Mouse (Mus musculus): ENCODE data around the gene Rp2. TPM values are rescaled to one million over a fixed set of nuclear protein-coding genes. Genes with fewer than 3 reads are reported as not detected.

The Rp2 gene
- total and polyA plus RNA-seq, 3 experiments: 5.0 to 23.1 (median 22.0) TPM

DNA sequence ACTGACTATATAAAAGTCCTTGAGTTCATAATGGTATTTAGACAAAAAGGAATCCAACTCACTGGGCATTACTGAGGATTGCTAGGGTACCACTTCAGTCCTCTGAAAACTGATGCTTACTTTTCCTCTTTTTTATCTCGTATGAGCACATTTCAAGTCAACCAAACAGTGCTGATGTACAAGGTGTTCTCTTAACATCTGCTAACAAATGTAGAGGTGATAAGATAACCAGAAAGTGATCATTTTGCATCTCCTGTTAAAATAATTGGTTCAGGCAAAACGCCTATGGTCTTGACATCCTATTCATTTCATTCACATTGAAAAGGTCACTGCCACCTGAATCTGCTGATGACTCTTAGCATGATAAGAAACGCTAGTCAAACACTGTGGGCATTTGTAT is 28.7 kb downstream of the Rp2 start:
- H3K36me3 ChIP-seq (replicated peaks): peaks cover 2% of the 10 kb centered on the region
- no peak for ATAC-seq (ENCODE audit: extremely low read depth, insufficient number of reproducible peaks, low FRiP score, poor library complexity, severe bottlenecking)
- H3K4me3 ChIP-seq (ENCODE audit: low read depth, low read length): no peak overlapping the region
- TF ChIP-seq GATA2 (IDR thresholded peaks at IDR 0.05; ENCODE audit: borderline replicate concordance, low read depth, low read length): no peak
- no peak for TF ChIP-seq TAL1 (conservative IDR thresholded peaks at IDR 0.05; ENCODE audit: low read depth, low read length)
- TF ChIP-seq GATA1 (IDR thresholded peaks at IDR 0.05; ENCODE audit: borderline replicate concordance, low read length): no peak
- no peak for TF ChIP-seq POLR2AphosphoS5 (IDR thresholded peaks at IDR 0.05; ENCODE audit: insufficient replicate concordance, low read depth, low read length)
- TF ChIP-seq CTCF (IDR thresholded peaks at IDR 0.05; ENCODE audit: low read depth, low read length): no peak
- no peak for DNase-seq (ENCODE audit: low spot score)
- H3K27me3 ChIP-seq (ENCODE audit: insufficient read depth, low read length): no peaks in the 10 kb centered on the region
- no peaks in the 10 kb centered on the region for H3K9me3 ChIP-seq (replicated peaks)
- H3K4me1 ChIP-seq (ENCODE audit: insufficient read depth, low read depth, low read length): peaks cover 4% of the 10 kb centered on the region; the same call in 1 of the 2 replicates

DNA sequence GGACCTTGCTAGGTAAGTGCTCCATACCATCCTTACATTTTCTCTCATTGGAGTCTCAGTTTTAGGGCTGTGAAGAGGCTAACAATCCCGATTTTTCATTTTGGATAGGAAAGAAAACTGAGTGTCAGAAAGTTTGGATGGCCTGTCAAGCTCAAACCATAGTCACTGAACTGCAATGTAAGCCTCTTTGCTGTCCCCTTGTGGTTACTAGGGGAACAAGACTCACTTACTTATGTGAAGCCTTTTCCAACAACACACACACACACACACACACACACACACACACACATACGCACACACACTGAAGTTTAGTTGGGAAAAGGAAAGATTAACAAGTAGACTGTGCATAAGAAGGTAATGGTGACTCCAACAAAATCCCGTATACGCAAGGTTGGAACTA is 39.8 kb downstream of the Rp2 start:
- no peak for ATAC-seq (ENCODE audit: extremely low read depth, insufficient number of reproducible peaks, low FRiP score, poor library complexity, severe bottlenecking)
- no peaks in the 10 kb centered on the region for H3K4me1 ChIP-seq (ENCODE audit: insufficient read depth, low read depth, low read length)
- no peaks in the 10 kb centered on the region for H3K36me3 ChIP-seq (replicated peaks)
- no peaks in the 10 kb centered on the region for H3K27me3 ChIP-seq (ENCODE audit: insufficient read depth, low read length)
- TF ChIP-seq CTCF (IDR thresholded peaks at IDR 0.05; ENCODE audit: low read depth, low read length) (peak; percentile 25; the same call in 1 of the 2 replicates), GATA1 (IDR thresholded peaks at IDR 0.05; ENCODE audit: borderline replicate concordance, low read length) (no peak), TAL1 (conservative IDR thresholded peaks at IDR 0.05; ENCODE audit: low read depth, low read length) (no peak)
- no peak overlapping the region for H3K4me3 ChIP-seq (ENCODE audit: low read depth, low read length)
- no peaks in the 10 kb centered on the region for H3K9me3 ChIP-seq (replicated peaks)
- no peak for DNase-seq (ENCODE audit: low spot score)

DNA sequence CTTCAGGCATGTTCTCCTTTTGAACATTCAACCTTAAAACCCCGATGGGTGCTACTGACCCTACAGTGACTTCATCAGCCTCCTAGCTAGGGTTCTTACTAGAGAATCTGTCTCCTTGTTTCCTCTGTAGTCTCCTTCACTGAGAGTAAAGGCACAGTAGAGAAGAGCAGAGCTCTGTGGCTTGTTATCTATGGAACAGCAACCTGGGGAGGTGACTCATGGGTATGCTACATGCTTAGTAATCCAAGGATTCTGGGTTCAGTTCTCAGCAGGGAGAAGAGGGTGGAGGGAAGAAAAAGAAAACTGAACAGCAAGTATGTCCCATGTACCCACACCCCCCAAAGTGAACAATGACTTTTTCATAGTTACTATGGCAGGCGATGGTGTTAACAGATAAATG is 42.6 kb downstream of the Rp2 start:
- H3K36me3 ChIP-seq (replicated peaks): no peaks in the 10 kb centered on the region
- H3K4me3 ChIP-seq (ENCODE audit: low read depth, low read length): no peak overlapping the region
- no peak for ATAC-seq (ENCODE audit: extremely low read depth, insufficient number of reproducible peaks, low FRiP score, poor library complexity, severe bottlenecking)
- TF ChIP-seq GATA2 (IDR thresholded peaks at IDR 0.05; ENCODE audit: borderline replicate concordance, low read depth, low read length) (no peak), CTCF (IDR thresholded peaks at IDR 0.05; ENCODE audit: low read depth, low read length) (no peak), TAL1 (conservative IDR thresholded peaks at IDR 0.05; ENCODE audit: low read depth, low read length) (no peak), GATA1 (IDR thresholded peaks at IDR 0.05; ENCODE audit: borderline replicate concordance, low read length) (no peak), POLR2AphosphoS5 (IDR thresholded peaks at IDR 0.05; ENCODE audit: insufficient replicate concordance, low read depth, low read length) (no peak)
- H3K27me3 ChIP-seq (ENCODE audit: insufficient read depth, low read length): no peaks in the 10 kb centered on the region
- H3K9me3 ChIP-seq (replicated peaks): no peaks in the 10 kb centered on the region
- no peak for DNase-seq (ENCODE audit: low spot score)
- H3K4me1 ChIP-seq (ENCODE audit: insufficient read depth, low read depth, low read length): no peaks in the 10 kb centered on the region

DNA sequence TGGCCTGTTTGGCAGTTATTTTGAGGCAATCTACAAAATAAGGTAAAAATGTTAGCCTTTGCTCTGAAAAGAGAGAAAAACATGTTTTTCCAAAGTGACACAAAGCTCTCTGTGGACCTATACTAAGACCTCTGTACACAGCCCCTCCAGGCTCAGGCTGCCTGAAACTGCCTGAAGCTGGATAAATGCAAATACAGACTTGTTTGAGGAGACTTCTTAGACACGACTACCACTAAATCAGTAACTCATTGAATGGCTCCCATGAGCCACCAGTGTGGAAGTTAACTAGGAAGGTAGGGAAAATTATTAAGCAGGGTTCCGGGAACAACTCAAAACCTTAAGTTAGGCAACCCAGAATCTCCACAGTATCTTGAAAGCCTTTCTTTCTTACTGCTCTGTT is 43.4 kb downstream of the Rp2 start:
- DNase-seq (ENCODE audit: low spot score) (no peak), ATAC-seq (ENCODE audit: extremely low read depth, insufficient number of reproducible peaks, low FRiP score, poor library complexity, severe bottlenecking) (no peak)
- H3K4me3 ChIP-seq (ENCODE audit: low read depth, low read length): no peak overlapping the region
- H3K4me1 ChIP-seq (ENCODE audit: insufficient read depth, low read depth, low read length): no peaks in the 10 kb centered on the region
- H3K27me3 ChIP-seq (ENCODE audit: insufficient read depth, low read length): no peaks in the 10 kb centered on the region
- TF ChIP-seq GATA2 (IDR thresholded peaks at IDR 0.05; ENCODE audit: borderline replicate concordance, low read depth, low read length): no peak
- H3K9me3 ChIP-seq (replicated peaks): no peaks in the 10 kb centered on the region
- no peaks in the 10 kb centered on the region for H3K36me3 ChIP-seq (replicated peaks)

DNA sequence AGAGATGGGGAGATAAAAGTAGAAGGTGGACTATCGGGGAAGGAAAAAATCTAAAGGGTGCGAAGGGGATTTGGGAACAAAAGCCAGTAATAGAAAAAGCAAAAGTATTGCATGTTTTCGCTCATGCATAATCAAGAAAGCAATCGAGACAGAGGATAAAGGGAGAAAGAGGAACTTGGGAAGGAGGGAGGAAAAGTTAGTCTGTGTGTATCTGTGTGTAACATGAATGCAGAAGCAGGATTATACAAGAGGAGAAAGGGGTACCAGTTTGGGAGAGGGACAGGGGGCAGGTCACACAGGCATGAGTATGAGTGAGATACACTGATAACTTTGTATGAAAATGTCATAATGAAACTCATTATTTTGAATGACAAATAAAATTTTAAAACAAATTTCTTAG is 47.1 kb downstream of the Rp2 start:
- H3K36me3 ChIP-seq (replicated peaks): no peaks in the 10 kb centered on the region

DNA sequence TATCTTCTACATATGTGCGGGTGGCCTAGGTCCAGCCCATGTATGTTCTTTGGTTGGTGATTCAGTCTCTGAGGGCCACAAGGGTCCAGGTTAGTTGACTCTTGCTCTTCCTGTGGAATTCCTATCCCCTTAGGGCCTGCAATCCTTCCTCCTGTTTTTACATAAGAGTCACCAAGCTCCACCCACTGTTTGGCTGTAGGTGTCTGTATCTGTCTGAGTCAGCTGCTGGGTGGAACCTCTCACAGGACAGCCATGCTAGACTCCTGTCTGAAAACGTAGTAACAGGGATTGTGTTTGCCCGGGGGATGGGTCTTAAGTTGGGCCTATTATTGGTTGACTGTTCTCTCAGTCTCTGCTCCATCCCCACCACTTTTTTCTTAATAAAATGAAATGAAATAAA is 47.9 kb downstream of the Rp2 start:
- no peaks in the 10 kb centered on the region for H3K27me3 ChIP-seq (ENCODE audit: insufficient read depth, low read length)
- DNase-seq (ENCODE audit: low spot score): no peak
- no peak for TF ChIP-seq GATA2 (IDR thresholded peaks at IDR 0.05; ENCODE audit: borderline replicate concordance, low read depth, low read length)
- TF ChIP-seq CTCF (IDR thresholded peaks at IDR 0.05; ENCODE audit: low read depth, low read length): no peak
- no peak for TF ChIP-seq POLR2AphosphoS5 (IDR thresholded peaks at IDR 0.05; ENCODE audit: insufficient replicate concordance, low read depth, low read length)
- no peak for TF ChIP-seq GATA1 (IDR thresholded peaks at IDR 0.05; ENCODE audit: borderline replicate concordance, low read length)
- no peak for TF ChIP-seq TAL1 (conservative IDR thresholded peaks at IDR 0.05; ENCODE audit: low read depth, low read length)
- ATAC-seq (ENCODE audit: extremely low read depth, insufficient number of reproducible peaks, low FRiP score, poor library complexity, severe bottlenecking): no peak
- H3K4me1 ChIP-seq (ENCODE audit: insufficient read depth, low read depth, low read length): no peaks in the 10 kb centered on the region
- no peaks in the 10 kb centered on the region for H3K36me3 ChIP-seq (replicated peaks)
- no peaks in the 10 kb centered on the region for H3K9me3 ChIP-seq (replicated peaks)
- H3K4me3 ChIP-seq (ENCODE audit: low read depth, low read length): no peak overlapping the region

More for the DNA sequence above, 47.1 kb downstream of the Rp2 start:
- no peaks in the 10 kb centered on the region for H3K27me3 ChIP-seq (ENCODE audit: insufficient read depth, low read length)
- no peaks in the 10 kb centered on the region for H3K4me1 ChIP-seq (ENCODE audit: insufficient read depth, low read depth, low read length)
- no peak for TF ChIP-seq POLR2AphosphoS5 (IDR thresholded peaks at IDR 0.05; ENCODE audit: insufficient replicate concordance, low read depth, low read length)
- TF ChIP-seq TAL1 (conservative IDR thresholded peaks at IDR 0.05; ENCODE audit: low read depth, low read length): no peak
- no peak for TF ChIP-seq GATA2 (IDR thresholded peaks at IDR 0.05; ENCODE audit: borderline replicate concordance, low read depth, low read length)
- no peak for TF ChIP-seq CTCF (IDR thresholded peaks at IDR 0.05; ENCODE audit: low read depth, low read length)
- no peak for ATAC-seq (ENCODE audit: extremely low read depth, insufficient number of reproducible peaks, low FRiP score, poor library complexity, severe bottlenecking)
- DNase-seq (ENCODE audit: low spot score): no peak
- no peak overlapping the region for H3K4me3 ChIP-seq (ENCODE audit: low read depth, low read length)
- no peaks in the 10 kb centered on the region for H3K9me3 ChIP-seq (replicated peaks)

All from G1E (cell line).